Mouse (Mus musculus) thymus, adult 2 months (tissue): ENCODE results near the gene Ccdc151.

ENCODE experiments used
- CTCF ChIP-seq: fragments of 200-500 bp; IDR thresholded peaks from 2 replicates; pipeline ENCODE4 v1.5.1; 2012; ENCODE audit warnings: mild to moderate bottlenecking, control low read depth, low read length, moderate library complexity, borderline replicate concordance; ENCODE audit not compliant: control insufficient read depth, poor library complexity, insufficient read depth; ENCODE audit errors: extremely low read depth
- POLR2A ChIP-seq: fragments of 200-500 bp; IDR thresholded peaks from 2 replicates; pipeline ENCODE4 v1.6.1; 2012; ENCODE audit warnings: mild to moderate bottlenecking, low read length, control low read depth, moderate library complexity; ENCODE audit not compliant: control insufficient read depth, poor library complexity, insufficient read depth; ENCODE audit errors: extremely low read depth

DNA sequence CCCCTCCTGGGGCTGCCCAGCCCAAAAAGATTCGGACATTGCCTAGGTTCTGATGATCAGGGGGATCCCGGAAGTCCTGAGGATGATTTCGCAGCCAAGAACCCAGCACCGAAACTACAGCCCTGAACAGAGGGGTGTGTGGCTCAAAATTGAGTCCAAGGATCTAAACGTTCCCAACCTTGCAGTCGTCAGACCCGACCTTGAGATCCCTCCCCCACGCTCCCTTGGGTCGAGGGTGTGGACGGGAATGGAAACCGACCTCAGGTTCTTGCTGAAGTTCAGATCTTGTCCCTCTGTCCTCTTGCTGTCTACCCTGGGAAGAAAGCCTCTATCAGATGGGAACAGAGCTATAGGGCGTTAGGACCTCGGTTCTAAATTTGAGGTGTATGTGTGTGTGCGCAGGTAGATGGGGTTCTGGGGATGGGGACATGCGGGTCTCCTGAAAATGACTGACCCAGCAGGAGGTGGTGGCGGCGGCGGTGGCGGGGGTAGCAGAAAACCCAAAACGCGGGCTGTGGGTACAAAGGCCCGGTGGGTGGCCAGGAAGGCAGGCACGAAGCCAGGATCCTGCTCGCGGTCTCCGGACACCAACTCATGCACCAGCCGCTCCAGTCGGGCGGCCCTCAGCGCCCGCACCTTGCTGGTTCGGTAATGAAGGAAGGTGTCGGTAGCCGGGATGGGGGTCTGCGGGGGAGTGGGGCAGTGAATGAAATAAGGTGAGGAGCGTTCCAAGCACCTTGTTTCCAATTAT is 14.7 kb downstream of the Ccdc151 start:
- TF ChIP-seq CTCF (no peak), POLR2A (no peak)
